Mouse (Mus musculus) cortical plate, adult 2 months (tissue): ENCODE data around the gene Mfsd12.

Source experiments
- CTCF ChIP-seq: fragments of 200-500 bp; IDR thresholded peaks from 2 replicates; pipeline ENCODE4 v1.5.1; 2011; ENCODE audit warnings: mild to moderate bottlenecking, control low read depth, low read length; ENCODE audit not compliant: insufficient read depth; ENCODE audit errors: extremely low read depth
- POLR2A ChIP-seq: fragments of 200-500 bp; IDR thresholded peaks from 2 replicates; pipeline ENCODE4 v1.6.1; 2011; ENCODE audit warnings: mild to moderate bottlenecking, low read length, control low read depth; ENCODE audit not compliant: insufficient read depth; ENCODE audit errors: extremely low read depth

- TF ChIP-seq CTCF (no peak), POLR2A (no peak)
Measured at GRCm38 (mm10) chr10:81355533-81355932, 1.8 kb upstream of the Mfsd12 start.
